Mouse (Mus musculus): ENCODE data around the gene Prrg2.

Gene Prrg2

DNA sequence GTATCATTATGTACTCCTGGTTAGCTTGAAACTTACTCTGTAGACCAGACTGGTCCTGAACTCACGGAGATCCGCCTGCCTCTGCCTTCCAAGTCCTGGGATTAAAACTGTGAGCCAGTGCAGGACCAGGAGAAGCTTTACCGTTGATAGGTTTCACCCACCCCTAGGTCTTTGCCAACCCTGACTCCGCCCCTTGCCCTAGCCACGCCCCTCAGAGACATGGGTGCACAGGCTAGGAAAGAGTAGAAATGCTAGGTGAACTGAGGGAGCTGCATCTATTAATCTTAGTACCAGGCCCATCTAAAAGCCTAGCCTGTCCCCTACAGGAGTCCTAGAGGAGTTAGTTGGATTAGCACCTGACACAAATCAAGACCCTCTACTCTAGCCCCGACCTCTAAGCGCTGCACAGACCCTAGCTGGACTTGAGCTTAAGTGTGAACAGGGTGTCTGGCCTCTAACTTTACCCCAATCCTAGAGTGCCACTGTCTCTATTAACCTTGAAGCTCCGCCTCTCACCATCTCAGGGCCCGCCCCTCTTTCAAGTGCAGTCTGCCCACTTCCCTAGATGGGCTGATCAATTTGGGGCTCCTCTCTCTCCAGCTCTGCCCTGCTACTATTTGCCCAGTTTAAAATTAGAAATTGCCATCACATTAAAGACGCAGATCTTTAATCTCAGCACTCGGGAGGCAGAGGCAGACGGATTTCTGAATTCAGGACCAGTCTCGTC is 27.9 kb upstream of the Prrg2 start:
- no peak for DNase-seq (ENCODE audit: extremely low spot score, low spot score)

DNA sequence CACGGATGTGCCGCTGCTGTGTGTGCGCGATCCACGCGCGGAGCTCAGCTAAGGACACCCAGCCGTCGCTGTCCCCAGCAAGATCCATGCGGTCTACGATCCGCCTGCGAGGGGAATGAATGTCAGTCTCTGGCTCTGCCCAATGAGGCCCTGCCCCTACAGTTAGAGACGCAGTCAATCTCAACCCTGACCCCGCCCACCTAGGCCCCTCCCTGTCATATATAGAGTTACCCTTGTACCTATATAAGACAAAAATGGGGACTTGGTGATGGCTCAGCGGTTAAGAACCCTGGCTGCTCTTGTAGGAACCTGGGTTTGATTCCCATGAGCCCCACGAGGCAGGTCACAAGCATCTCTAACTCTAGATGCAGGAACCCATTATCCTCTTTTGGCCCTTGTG is 26.1 kb upstream of the Prrg2 start:
- no peak for DNase-seq (ENCODE audit: extremely low spot score, low spot score)

DNA sequence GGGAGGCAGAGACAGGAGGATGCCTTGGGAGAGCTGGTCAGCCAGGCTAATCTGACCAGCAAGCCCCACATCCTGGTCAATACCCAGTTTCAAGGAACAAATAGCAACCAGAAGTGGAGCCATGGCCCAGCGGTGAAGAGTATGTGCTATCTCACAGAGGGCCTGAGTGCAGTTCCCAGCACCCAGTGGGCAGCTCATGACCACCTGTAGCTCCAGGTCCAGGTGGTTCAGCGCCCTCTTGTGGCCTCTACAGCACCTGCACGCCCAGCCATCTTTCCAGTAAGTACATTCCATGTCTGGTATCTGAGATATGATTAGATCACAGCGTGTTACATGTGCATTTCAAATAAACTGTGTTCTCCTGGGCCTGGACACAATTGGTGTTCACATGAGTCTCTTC is 23.6 kb upstream of the Prrg2 start:
- no peak for DNase-seq (ENCODE audit: extremely low spot score, low spot score)

DNA sequence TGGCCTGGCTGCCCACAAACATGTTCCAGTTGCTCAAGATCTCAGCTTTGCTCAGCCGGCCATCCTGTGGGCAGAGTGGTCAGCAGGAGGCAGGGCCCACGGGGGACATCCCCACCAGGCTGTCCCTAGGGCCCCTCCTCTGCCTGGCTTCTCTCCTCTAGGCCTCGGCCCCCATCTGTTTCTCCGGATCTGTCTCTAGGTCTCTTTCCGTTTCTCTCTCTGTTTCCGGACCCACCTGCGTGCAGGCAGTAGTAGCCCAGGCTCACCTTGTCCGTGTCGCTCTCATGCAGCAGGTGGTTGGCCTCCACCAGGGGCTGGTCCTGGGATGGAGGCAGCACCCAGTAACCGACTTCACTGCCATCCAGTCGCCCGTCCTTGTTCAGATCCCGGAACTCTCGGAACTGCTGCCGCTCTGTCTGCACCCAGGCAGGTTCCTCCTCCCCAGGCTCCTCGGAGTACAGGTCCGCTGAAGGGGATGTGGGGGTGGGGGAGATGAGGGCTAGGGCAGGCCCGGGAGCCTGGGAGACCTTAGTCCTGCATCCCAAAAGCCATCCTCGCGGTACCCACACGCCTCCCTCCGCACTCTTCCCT is 20.9 kb upstream of the Prrg2 start:
- DNase-seq (ENCODE audit: extremely low spot score, low spot score) = no peak

DNA sequence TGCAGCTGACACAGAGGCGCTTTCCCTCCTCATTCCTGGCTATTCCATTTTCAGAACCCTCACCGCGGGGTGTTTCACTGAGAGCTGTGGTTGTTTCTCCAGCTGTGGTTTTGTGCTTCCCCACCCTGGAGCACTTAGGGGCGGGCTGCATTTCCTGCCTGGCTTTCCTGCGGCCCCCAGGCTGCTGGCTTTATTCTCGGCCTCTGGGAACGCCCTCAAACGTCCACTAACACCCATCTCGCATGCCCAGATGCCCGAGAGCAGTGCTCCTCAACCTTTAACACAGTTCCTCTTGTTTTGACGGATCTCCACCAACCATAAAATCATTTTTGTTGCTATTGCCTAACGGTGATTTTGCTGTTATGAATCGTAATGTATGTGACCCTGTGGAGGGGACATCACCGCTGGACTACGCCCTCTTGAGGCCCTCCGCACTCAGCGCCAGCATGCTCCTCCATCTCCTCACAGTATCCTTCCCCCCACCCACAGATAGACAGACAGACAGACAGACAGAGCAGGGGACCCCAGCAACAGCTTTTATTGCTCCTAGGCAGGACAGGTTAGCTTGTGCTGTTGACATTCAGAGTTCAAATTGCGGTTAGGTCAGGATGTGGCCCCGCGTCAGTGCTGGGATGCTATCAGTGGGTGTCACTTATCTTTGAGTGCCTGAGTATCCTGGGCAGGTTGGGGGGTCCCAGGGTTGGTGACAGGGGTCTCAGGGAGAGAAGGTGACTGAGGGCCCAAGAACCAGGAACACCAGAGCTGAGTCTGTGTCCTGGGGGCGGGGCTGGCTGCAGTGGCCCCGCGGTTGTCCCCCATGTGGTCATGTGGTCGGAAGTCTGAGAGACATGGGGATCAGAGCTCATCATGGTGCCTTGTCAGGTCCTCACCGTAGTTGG is 20.2 kb upstream of the Prrg2 start:
- DNase-seq (ENCODE audit: extremely low spot score, low spot score) = no peak

DNA sequence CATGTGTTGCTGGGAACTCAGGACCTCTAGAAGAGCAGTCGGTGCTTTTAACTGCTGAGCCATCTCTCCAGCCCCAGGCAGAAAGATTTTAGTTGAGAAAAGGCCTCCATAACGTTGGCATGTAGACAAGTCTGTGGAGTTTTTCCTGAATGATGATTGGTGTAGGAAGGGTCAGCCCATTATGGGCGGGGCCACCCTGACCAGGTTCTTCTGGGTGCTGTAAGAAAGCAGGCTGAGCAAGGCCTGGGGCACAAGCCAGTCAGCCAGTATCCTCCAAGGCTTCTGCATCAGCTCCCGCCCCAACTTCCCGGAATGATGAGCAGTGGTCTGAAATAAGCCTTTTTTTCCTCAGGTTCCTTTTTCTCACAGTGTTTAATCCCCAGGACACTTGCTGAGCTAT is 18.5 kb upstream of the Prrg2 start:
- DNase-seq (ENCODE audit: extremely low spot score, low spot score) = no peak

DNA sequence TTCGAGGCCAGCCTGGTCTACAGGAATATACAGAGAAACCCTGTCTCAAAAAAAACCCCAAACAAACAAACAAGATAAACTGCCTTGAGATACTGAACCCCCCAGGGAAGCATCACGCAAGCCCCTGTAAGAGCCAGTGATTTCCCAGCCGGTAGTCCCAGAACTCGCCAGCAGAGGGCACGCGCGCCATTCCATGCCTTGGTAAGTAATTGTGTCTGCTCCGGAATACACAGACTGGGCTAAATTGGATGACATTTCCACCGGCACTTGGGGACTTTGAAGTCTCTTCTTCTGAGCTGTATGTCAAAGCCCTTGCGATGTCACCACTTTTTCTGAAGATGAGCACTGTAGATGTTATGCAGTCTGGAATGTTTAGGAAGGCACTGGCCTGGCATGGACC is 17.4 kb upstream of the Prrg2 start:
- peak; percentile 95 for DNase-seq (ENCODE audit: extremely low spot score, low spot score)

DNA sequence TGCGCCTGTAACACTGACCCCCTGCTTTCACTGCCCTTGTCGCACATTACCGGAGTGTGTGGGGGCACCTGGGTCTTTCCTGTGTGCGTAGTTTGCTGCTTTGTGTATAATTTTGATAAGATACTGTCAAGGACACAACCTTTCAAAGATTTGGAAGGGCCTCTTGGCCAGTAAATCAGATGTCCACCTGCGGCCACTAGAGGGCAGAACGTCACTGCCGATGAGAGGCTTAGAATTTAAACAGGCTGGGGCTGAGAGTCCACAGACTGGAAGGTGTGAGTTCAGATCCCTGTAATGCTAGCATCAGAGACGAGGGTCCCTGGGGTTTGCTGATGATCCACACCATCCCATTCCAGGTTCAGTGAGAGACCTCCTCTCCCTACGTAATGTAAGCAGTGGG is 16.0 kb upstream of the Prrg2 start:
- DNase-seq (ENCODE audit: extremely low spot score, low spot score) = peak; percentile 75

DNA sequence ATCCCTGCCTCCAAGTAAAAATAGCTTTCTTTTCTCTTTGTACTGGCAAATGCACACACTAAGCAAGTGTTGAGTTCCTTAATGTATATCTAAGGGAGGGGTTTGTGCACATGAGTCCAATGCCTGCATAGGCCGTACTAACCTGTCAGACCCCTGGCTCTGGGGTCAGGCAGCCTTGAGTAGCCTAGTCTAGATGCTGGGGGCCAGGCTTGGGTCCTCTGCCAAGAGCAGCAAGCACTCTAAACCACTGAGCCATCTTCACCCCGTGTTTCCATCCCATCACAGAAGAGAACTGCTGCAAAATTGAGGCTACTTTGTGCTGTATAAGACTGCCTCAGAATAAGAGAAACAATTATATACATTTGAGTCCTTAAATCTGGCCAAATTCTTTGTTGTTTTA is 15.4 kb upstream of the Prrg2 start:
- no peak for DNase-seq (ENCODE audit: extremely low spot score, low spot score)

DNA sequence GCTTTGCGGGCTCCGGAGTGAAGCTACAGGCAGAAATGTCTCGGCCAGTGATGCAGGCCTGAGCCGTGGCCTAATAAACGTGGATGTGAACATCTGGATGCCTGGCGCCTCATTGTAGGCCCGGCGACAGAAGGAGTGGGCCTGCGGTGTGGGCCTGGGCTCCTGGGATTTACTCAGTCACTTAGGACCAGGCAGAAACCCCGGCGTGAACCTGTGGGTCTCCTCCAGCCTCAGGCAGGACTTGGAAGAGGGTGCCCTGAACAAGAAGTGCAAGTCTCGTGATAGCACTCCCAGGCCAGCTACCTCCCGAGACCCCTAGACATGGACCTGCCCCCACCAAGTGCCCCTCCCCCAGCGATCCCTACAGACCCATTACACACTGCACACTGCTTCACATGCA is 14.8 kb upstream of the Prrg2 start:
- no peak for DNase-seq (ENCODE audit: extremely low spot score, low spot score)

DNA sequence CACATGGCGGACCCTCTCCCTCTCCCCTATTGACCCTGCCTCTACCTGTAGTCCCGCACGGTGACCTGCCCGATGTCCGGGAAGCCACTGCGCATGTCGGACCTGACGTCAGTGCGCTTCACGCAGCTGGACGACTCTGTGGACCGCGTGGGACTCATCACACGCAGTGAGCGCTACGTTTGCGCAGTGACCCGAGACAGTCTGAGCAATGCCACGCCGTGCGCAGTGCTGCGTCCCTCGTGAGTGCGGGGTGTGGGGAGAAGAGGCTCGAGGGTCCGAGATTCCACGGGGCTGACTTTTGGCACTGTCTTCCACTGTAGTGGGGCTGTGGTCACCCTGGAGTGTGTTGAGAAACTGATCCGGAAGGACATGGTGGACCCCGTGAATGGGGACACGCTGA is 14.0 kb upstream of the Prrg2 start:
- no peak for DNase-seq (ENCODE audit: extremely low spot score, low spot score)

DNA sequence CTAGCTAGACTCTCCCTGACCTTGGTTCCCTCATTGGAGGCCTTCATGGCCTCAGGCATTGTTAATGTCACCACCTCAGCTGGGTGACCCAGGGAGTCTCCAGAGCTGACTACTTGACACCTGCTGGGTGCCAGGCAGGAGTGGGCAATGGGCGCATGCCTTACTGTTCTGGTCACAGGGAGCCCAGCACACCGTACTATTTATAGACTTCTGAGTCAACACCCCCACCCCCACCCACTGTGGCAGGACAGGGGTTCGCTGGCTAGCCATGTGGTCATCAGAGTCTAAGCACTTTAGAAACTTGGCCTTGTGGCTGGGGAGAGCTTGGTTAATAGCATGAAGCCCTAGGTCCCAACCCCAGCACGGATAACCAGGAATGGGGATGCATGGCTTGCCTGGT is 12.9 kb upstream of the Prrg2 start:
- no peak for DNase-seq (ENCODE audit: extremely low spot score, low spot score)

DNA sequence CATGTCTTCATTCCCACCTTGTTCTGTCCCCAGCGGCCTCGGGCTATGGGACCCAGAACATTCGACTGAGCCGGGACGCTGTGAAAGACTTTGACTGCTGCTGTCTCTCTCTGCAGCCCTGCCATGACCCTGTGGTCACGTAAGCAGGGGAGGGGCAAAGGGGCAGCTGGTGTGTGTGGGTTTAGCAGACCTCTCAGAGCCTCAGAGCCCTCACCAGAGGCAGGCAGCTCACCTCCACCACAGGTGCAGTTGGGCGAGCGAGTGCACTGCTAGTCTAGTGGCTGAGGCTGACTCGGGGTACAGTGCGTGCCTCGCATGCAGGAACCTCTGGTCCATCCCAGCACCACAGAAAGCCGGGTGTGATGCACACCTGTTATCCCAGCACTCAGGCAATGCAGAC is 11.5 kb upstream of the Prrg2 start:
- no peak for DNase-seq (ENCODE audit: extremely low spot score, low spot score)

DNA sequence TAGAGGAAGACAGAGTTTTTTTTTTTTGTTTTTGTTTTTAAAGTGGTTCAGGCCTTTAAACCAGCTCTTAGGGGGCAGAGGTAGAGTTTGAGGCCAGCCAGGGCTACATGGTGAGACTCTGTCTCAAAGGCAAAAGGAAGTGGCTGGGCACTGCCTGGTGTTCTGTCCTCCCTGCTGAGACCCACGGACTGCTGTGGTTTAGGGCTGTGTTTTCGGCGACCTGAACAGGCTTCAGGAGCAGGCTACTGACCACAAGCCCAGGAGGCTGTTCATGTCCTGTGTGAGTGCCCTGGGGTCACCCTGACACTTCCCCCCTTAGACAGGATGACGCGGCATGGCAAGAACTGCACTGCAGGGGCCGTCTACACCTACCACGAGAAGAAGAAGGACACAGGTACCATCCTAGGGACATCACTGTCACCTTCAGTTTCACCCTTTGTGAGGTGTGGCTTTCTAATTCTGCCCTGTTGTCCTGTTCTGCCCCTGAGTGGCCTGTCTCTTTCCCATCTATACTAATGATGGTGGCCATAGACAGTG is 10.8 kb upstream of the Prrg2 start:
- DNase-seq (ENCODE audit: extremely low spot score, low spot score) = no peak

DNA sequence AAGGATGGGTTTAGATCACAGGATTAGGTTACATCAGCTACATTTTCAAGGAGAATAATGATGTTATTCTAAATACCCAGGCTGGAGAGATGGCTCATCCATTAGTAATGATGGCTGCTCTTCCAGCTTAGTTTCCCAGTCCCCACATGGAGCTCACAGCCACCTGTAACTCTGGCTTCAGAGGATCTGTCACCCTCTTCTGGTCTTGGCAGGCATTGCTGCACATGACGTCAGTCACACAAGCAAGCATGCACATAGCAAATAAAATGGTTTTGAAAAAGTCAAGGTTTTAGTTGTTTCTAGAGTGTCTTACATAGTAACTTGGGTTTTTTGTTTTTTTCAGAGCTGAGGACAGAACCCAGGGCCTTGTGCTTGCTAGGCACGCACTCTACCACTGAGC is 9.8 kb upstream of the Prrg2 start:
- no peak for DNase-seq (ENCODE audit: extremely low spot score, low spot score)

DNA sequence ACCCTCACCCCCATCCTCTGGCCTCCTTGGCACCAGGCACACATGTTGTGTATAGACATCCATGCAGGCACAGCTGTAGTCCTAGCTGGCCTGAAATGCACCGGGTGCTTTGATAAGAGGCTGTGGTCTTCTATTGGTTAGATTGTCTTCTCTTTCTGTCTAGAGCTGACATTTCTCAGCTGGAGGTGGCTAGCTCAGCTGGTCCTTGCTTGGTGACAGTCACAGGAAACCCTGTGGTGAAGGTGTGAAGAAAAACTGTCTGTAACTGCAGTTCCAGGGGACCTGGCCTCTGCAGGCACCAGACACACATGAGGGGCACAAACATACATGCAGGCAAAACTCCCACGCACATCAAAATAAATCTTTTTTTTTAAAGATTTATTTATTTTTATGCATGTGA is 7.2 kb upstream of the Prrg2 start:
- DNase-seq (ENCODE audit: extremely low spot score, low spot score) = no peak

DNA sequence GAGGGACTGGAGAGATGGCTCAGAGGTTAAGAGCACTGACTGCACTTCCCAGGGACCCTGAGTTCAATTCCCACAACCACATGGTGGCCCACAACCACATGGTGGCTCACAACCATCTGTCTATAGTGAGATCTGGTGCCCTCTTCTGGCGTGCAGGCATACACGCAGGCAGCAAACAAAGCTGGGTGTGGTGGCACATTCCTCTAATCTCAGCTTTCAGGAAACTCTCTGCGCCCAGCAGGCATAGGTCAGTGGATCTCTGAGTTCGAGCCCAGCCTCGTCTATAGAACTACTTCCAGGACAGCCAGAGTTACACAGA is 5.5 kb upstream of the Prrg2 start:
- DNase-seq (ENCODE audit: extremely low spot score, low spot score) = peak; percentile 52

DNA sequence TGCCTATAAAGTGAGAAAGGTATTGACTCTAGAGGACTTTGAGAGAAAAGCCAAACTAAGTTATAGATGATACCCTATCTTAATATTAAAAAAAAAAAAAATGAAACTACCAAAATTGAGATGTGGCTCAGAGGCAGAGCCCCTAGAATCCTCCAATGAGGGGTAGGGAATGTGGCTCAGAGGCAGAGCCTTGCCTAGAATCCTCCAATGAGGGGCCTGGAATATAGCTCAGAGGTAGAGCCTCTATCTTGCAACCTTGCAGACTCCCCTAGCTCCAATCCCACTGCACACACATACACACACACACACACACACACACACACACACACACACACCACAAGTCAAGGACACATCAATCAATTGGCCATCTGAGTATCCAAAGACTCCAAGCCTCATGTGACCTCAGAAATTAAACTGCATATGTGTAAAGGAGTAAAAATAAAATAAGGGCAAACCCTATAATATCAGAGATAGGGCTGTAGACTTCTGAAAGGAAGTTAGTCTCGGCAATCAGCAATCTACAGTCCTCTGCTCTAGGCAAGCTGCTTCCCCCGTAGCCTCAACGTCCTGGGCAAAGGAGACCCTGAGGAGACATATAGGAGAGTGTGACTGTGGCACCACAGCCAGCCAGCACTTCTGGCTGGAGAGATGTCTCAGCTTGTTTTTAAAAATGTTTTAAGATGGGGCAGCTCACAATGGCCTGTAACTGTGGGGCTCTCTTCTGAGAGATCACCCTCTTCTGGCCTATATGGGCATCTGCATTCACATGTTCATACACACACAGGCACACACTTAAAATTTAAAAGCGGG is 4.9 kb upstream of the Prrg2 start:
- DNase-seq (ENCODE audit: extremely low spot score, low spot score) = no peak

DNA sequence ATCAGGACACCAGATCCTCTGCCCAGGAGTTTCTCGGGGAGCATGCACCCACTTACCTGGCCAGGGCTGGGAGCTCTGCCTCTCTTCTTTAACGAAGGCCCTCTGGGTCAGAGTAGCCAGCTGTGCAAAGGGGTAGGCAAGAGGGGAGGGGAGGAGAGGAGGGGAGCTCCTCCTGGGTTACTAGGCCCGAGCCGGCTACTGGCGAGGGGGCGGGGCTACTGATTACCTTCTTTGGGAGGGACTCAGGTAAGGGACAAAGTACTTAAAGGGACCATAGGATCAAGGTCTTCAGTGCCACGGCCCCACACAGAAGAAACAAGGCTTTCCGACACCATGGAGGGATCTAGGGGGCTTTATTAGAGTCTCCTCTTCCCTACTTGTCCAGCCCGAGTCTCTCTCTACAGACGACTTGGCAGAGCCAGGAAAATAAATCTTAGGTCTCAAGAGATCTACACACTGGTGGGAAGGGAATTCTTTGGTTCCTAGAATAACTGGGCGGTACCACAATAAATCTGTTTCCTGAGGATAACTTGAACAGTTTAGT is 873 bp downstream of the Prrg2 start:
- no peak for DNase-seq (ENCODE audit: extremely low spot score, low spot score)

DNA sequence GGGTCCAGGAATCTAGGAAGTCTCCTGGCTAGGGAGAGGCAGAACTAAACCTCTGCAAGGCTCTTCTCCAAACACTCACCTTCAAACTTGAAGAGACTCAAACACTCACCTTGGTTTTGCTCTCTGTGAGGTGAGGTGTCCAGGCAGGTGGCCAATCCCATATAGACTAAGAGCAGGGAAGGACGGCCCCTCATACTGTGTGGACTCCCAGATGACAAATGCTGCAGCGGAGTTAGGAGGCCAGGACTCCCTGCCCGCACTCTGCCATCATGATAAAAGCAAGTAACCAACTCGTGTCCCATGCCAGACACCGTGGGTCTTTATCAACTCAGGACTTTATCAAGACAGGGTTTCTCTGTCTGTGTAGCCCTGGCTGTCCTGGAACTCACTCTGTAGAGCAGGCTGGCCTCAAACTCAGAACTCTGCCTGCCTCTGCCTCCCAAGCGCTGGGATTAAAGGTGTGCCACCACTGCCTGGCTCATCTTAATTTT is 1.8 kb downstream of the Prrg2 start:
- DNase-seq (ENCODE audit: extremely low spot score, low spot score) = no peak
